Mouse (Mus musculus): Measurements from ENCODE around the gene Prr19. TPM values are rescaled to one million over a fixed set of nuclear protein-coding genes. Genes with fewer than 3 reads are reported as not detected.

The Prr19 gene
- polyA plus RNA-seq (2014; fragmentation: Illumina TruSeq; extraction: RNeasy Lipid Tissue Mini Kit (QIAGEN cat#74804)): not detected

GRCm38 (mm10) chr7:25301063-25301462, at the start of gene Prr19:
Gene Prr19 (plus strand): TSS chr7:25301411.

GRCm38 (mm10) chr7:25267301-25267750, 33.9 kb upstream of the Prr19 start, which contains the start of gene Cic:
Gene Cic (plus strand): TSS chr7:25267704.

GRCm38 (mm10) chr7:25297454-25298325, 3.5 kb upstream of the Prr19 start, which contains the start of gene Pafah1b3:
Gene Pafah1b3 (minus strand): TSS chr7:25297986.

GRCm38 (mm10) chr7:25305956-25306613, 4.9 kb downstream of the Prr19 start, which contains the start of gene Tmem145:
Gene Tmem145 (plus strand): TSS chr7:25306106.

GRCm38 (mm10) chr7:25316532-25317445, 15.6 kb downstream of the Prr19 start, which contains the start of gene Megf8:
Gene Megf8 (plus strand): TSS chr7:25317164.

Other genes with a start within 250 kb of the Prr19 start
- gene Grik5, start 229.1 kb upstream of the Prr19 start, polyA plus RNA-seq (2014; fragmentation: Illumina TruSeq; extraction: RNeasy Lipid Tissue Mini Kit (QIAGEN cat#74804)): 1.4 TPM
- gene Zfp574, start 228.8 kb upstream of the Prr19 start, polyA plus RNA-seq (2014; fragmentation: Illumina TruSeq; extraction: RNeasy Lipid Tissue Mini Kit (QIAGEN cat#74804)): 1.2 TPM
- 0.86 TPM for gene Pou2f2, start 121.7 kb upstream of the Prr19 start, polyA plus RNA-seq (2014; fragmentation: Illumina TruSeq; extraction: RNeasy Lipid Tissue Mini Kit (QIAGEN cat#74804))
- 0.51 TPM for gene Dedd2, start 80.8 kb upstream of the Prr19 start, polyA plus RNA-seq (2014; fragmentation: Illumina TruSeq; extraction: RNeasy Lipid Tissue Mini Kit (QIAGEN cat#74804))
- gene Zfp526, start 80.0 kb upstream of the Prr19 start, polyA plus RNA-seq (2014; fragmentation: Illumina TruSeq; extraction: RNeasy Lipid Tissue Mini Kit (QIAGEN cat#74804)): 1.6 TPM
- 7.6 TPM for gene Gsk3a, start 63.6 kb upstream of the Prr19 start, polyA plus RNA-seq (2014; fragmentation: Illumina TruSeq; extraction: RNeasy Lipid Tissue Mini Kit (QIAGEN cat#74804))
- 1.5 TPM for gene Erf, start 50.6 kb upstream of the Prr19 start, polyA plus RNA-seq (2014; fragmentation: Illumina TruSeq; extraction: RNeasy Lipid Tissue Mini Kit (QIAGEN cat#74804))
- gene Cic, start 33.7 kb upstream of the Prr19 start, polyA plus RNA-seq (2014; fragmentation: Illumina TruSeq; extraction: RNeasy Lipid Tissue Mini Kit (QIAGEN cat#74804)): 22.2 TPM
- 1.5 TPM for gene Pafah1b3, start 3.4 kb upstream of the Prr19 start, polyA plus RNA-seq (2014; fragmentation: Illumina TruSeq; extraction: RNeasy Lipid Tissue Mini Kit (QIAGEN cat#74804))
- not detected for gene Tmem145, start 4.7 kb downstream of the Prr19 start, polyA plus RNA-seq (2014; fragmentation: Illumina TruSeq; extraction: RNeasy Lipid Tissue Mini Kit (QIAGEN cat#74804))
- 2.5 TPM for gene Megf8, start 15.8 kb downstream of the Prr19 start, polyA plus RNA-seq (2014; fragmentation: Illumina TruSeq; extraction: RNeasy Lipid Tissue Mini Kit (QIAGEN cat#74804))
- not detected for gene Cnfn, start 68.3 kb downstream of the Prr19 start, polyA plus RNA-seq (2014; fragmentation: Illumina TruSeq; extraction: RNeasy Lipid Tissue Mini Kit (QIAGEN cat#74804))
- gene Lipe, start 97.3 kb downstream of the Prr19 start, polyA plus RNA-seq (2014; fragmentation: Illumina TruSeq; extraction: RNeasy Lipid Tissue Mini Kit (QIAGEN cat#74804)): 1.00 TPM
- gene Cxcl17, start 111.5 kb downstream of the Prr19 start, polyA plus RNA-seq (2014; fragmentation: Illumina TruSeq; extraction: RNeasy Lipid Tissue Mini Kit (QIAGEN cat#74804)): not detected
- gene Ceacam1, start 176.2 kb downstream of the Prr19 start, polyA plus RNA-seq (2014; fragmentation: Illumina TruSeq; extraction: RNeasy Lipid Tissue Mini Kit (QIAGEN cat#74804)): 8.6 TPM
- gene Ceacam2, start 238.4 kb downstream of the Prr19 start, polyA plus RNA-seq (2014; fragmentation: Illumina TruSeq; extraction: RNeasy Lipid Tissue Mini Kit (QIAGEN cat#74804)): 0.31 TPM